Mouse (Mus musculus) ES-Bruce4 (cell line): ENCODE data around the gene Auts2.

Source experiments
- CTCF ChIP-seq: IDR thresholded peaks from one replicate; pipeline ENCODE4 v1.8.1; 2011; ENCODE audit warnings: low read depth, low read length
- EP300 ChIP-seq: IDR thresholded peaks from 2 replicates; pipeline ENCODE4 v1.6.1; 2011; ENCODE audit warnings: low read depth, low read length; ENCODE audit not compliant: insufficient read depth

GRCm38 (mm10) chr5:131546414-131546813 is 996.7 kb downstream of the Auts2 start:
- TF ChIP-seq CTCF (no peak), EP300 (no peak)
